Mouse (Mus musculus) stomach, embryonic 16.5 days (tissue): ENCODE results near the gene Dlgap1. TPM values are rescaled to one million over a fixed set of nuclear protein-coding genes. Genes with fewer than 3 reads are reported as not detected.

Experiments
- ATAC-seq: fragments of 200-750 bp; cut with Nextera tagmentation; 2 replicates; pipeline ENCODE4 v1.8.0; 2017; ENCODE audit warnings: moderate number of reproducible peaks, moderate TSS enrichment; ENCODE audit not compliant: insufficient read depth, low FRiP score
- H3K27ac ChIP-seq: fragments of 300-500 bp; sonication (generic); 2 replicates; pipeline ENCODE4 v1.5.1; 2014; ENCODE audit warnings: low read length
- H3K27me3 ChIP-seq: fragments of 300-500 bp; sonication (generic); 2 replicates; pipeline ENCODE4 v1.6.1; 2014; ENCODE audit warnings: low read length, control low read depth, mixed read lengths; ENCODE audit not compliant: control insufficient read depth, insufficient read depth
- H3K36me3 ChIP-seq: fragments of 300-500 bp; sonication (generic); 2 replicates; pipeline ENCODE4 v1.6.1; 2014; ENCODE audit warnings: low read length; ENCODE audit not compliant: control insufficient read depth, insufficient read depth
- H3K4me1 ChIP-seq: fragments of 300-500 bp; sonication (generic); 2 replicates; pipeline ENCODE4 v1.6.1; 2014; ENCODE audit warnings: low read length, control low read depth, mixed read lengths; ENCODE audit not compliant: control insufficient read depth, insufficient read depth
- H3K4me2 ChIP-seq: fragments of 300-500 bp; sonication (generic); 2 replicates; pipeline ENCODE4 v1.6.1; 2014; ENCODE audit warnings: low read depth, low read length, mixed read lengths
- H3K4me3 ChIP-seq: fragments of 300-500 bp; sonication (generic); replicated peaks from 2 replicates; pipeline ENCODE4 v1.5.1; 2014; ENCODE audit warnings: mild to moderate bottlenecking, low read length
- H3K9ac ChIP-seq: fragments of 300-500 bp; sonication (generic); 2 replicates; pipeline ENCODE4 v1.6.1; 2014; ENCODE audit warnings: low read length
- H3K9me3 ChIP-seq: fragments of 300-500 bp; sonication (generic); replicated peaks from 2 replicates; pipeline ENCODE4 v1.6.1; 2016; ENCODE audit warnings: low read length, control low read depth; ENCODE audit not compliant: control insufficient read depth
- WGBS: fragments of 180-500 bp; shearing (Covaris S2); extraction: QIAGEN DNeasy Blood & Tissue Kit; methylation state at CpG from one replicate; pipeline ENCODE4 v1.1.7; 2014; 5-methylcytosine and 5-hydroxymethylcytosine counted together
- polyA plus RNA-seq: library from polyadenylated mRNA; unstranded; fragments of >200 nt; fragmentation: Nextera tagmentation; extraction: Ambion mirVana; gene quantifications from 2 replicates; pipeline ENCODE4 v1.2.1, GENCODE M21; 2015

Dlgap1 gene
- polyA plus RNA-seq, 1 experiment from 2014 or later: 3.2 TPM

DNA sequence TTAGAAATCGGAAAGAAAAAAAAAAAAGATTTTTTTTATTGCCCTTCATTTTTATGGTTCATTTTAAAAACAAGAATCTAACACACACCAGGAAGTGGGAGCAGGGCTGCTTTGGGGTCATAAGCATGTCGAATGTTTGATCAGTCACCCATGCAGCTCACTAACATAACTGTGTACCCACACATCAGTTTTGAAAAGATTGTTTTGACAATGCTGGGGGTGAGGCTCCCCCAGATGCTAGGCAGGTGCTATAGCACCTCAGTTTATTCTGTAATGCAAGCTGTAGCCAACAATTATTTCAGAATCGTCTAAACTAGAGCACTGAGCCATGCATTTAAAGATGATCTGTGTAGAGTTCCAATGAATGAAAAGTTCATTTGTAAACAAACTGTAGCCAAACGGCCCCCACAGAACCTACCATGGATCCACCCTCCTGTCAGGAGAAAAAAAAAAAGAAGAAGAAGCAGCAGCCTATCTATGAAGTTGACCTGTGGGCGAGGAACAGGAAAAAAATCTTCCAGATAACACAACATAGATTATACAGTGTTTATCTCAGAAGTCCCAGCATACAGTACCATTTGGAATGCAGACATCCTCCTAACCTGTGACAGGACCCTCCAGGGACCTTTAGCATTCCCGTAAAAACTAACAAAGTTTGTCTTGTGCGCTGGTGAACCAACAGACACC lies 780.2 kb downstream of the Dlgap1 start:
- H3K27me3 ChIP-seq: no peaks in the 10 kb centered on the region
- no peak for ATAC-seq
- H3K9me3 ChIP-seq: no peaks in the 10 kb centered on the region
- 54% methylated on average over 7 of the region's 7 CpGs for WGBS
- no peak overlapping the region; the same call in 1 of the 2 replicates for H3K4me2 ChIP-seq
- no peak overlapping the region for H3K9ac ChIP-seq
- peaks cover 20% of the 10 kb centered on the region for H3K4me1 ChIP-seq
- no peak overlapping the region for H3K4me3 ChIP-seq
- H3K36me3 ChIP-seq: no peaks in the 10 kb centered on the region
- peak overlapping the region; percentile 97; the same call in 1 of the 2 replicates for H3K27ac ChIP-seq

DNA sequence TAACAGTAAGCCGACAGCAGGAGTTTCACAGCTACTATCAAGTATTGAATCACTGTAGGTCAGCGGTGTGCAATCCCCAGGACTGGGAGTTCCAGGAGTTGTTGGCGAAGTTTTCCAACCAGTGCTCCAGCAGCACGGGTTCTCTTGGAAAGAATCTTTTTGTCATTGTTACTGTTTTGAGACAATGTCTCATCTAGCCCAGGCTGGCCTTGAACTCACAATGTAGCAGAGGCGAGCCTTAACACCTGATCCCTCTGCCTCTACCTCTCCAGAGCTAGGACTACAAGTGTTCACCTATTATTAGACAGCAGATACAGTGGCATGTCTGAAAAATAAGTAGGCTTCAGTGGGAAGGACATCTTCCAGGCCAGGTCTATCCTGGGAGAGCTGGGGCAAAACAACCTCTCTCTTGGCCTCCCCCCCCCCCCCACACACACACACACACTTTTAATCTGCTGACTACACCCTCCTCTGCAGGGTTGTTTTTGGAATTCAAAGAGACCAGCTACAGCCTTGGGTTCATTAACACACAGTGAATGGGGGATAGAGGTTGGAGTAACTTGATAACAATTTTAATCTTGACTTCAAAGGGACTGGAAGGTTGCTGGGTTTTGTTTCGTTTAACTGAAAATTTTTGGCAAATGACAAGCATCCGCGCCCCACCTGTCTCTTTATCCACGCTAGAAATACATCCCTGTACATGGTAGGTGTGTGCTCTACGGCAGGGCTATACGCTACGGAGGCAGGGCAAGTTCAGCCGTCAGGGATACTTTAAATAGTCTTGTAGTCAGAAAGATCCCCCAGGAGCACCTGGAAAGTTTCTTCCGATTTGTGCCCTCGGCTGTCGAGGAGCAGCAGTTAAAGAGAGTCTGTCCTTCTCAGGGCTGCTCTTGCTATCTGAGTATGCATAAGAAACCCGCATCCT lies 781.6 kb downstream of the Dlgap1 start:
- Histone ChIP-seq H3K27me3 (no peaks in the 10 kb centered on the region), H3K9ac (peak overlapping the region; percentile 79), H3K36me3 (no peaks in the 10 kb centered on the region), H3K4me3 (peak overlapping the region; percentile 45), H3K4me1 (peaks cover 20% of the 10 kb centered on the region), H3K9me3 (no peaks in the 10 kb centered on the region), H3K27ac (peak overlapping the region; percentile 81), H3K4me2 (peak overlapping the region; percentile 58)
- WGBS: 43% methylated on average over 17 of the region's 17 CpGs
- ATAC-seq: no peak

DNA sequence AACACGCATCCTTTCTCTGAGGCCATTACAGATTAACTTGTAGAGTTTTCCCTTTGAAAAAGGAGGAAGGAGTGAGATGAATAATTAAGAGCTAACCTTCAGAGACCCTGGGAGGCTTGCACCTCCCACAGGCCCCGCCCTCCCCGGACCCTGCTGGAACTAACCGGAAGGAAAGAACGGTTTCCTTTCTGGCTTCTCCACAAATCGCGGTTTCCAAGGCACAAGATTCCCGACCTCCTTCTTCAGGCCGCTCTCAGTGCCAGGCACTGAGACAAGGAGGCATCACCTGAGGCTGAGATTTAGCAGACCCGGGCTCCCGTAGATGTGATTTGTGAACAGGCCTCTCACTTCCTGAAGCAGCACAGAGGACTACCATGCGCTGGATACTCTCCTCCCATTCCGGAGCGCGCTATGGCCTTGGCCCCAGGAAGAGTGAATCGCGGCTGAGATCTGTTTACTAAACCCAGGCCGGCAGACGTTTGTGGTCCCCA lies 782.3 kb downstream of the Dlgap1 start:
- Histone ChIP-seq H3K36me3 (no peaks in the 10 kb centered on the region), H3K4me1 (peaks cover 25% of the 10 kb centered on the region), H3K9me3 (no peaks in the 10 kb centered on the region), H3K27ac (peak overlapping the region; percentile 81), H3K4me2 (peak overlapping the region; percentile 58), H3K9ac (peak overlapping the region; percentile 79), H3K27me3 (no peaks in the 10 kb centered on the region), H3K4me3 (peak overlapping the region; percentile 45)
- ATAC-seq: peak; percentile 8; the same call in 1 of the 2 replicates
- WGBS: 2% methylated on average over 19 of the region's 19 CpGs

DNA sequence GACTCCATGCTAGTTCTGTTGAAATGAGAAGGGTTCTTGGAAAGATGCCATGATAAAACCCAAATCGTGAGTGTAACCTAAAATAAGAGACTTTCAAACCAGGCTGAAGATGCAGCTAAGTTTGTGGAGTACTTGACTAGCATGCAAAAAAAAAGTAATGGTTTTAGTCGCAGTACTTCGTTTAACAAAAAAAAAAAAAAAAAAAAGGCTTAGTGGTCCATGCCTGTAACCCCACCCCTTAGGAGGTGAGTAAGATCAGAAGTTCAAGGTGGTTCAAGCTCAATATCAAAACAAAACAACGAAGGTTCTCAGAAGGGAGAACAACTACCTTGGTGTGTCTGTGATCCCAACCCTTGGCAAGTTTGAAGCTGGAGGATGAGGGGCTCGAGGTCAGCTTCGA lies 782.8 kb downstream of the Dlgap1 start:
- Histone ChIP-seq H3K9ac (peak overlapping the region; percentile 79), H3K4me3 (peak overlapping the region; percentile 45), H3K27me3 (no peaks in the 10 kb centered on the region), H3K4me2 (peak overlapping the region; percentile 58), H3K9me3 (no peaks in the 10 kb centered on the region), H3K4me1 (peaks cover 20% of the 10 kb centered on the region), H3K36me3 (no peaks in the 10 kb centered on the region), H3K27ac (peak overlapping the region; percentile 81)
- no peak for ATAC-seq
- WGBS: 44% methylated on average over 6 of the region's 6 CpGs

GRCm38 (mm10) chr17:70753444-70754032 lies 784.7 kb downstream of the Dlgap1 start:
- Histone ChIP-seq H3K9ac (no peak overlapping the region), H3K4me3 (no peak overlapping the region), H3K9me3 (no peaks in the 10 kb centered on the region), H3K4me2 (no peak overlapping the region), H3K27me3 (no peaks in the 10 kb centered on the region), H3K36me3 (no peaks in the 10 kb centered on the region), H3K4me1 (peaks cover 6% of the 10 kb centered on the region; the same call in 1 of the 2 replicates), H3K27ac (peak overlapping the region; percentile 43; the same call in 1 of the 2 replicates)
- 46% methylated on average over 13 of the region's 13 CpGs for WGBS
- ATAC-seq: no peak

GRCm38 (mm10) chr17:70754041-70754440 lies 785.2 kb downstream of the Dlgap1 start:
- H3K27ac ChIP-seq: peak overlapping the region; percentile 10; the same call in 1 of the 2 replicates
- H3K4me1 ChIP-seq: peaks cover 5% of the 10 kb centered on the region; the same call in 1 of the 2 replicates
- no peak overlapping the region for H3K4me3 ChIP-seq
- H3K4me2 ChIP-seq: no peak overlapping the region
- no peak for ATAC-seq
- 79% methylated on average over 9 of the region's 9 CpGs for WGBS
- H3K9ac ChIP-seq: no peak overlapping the region
- no peaks in the 10 kb centered on the region for H3K36me3 ChIP-seq
- no peaks in the 10 kb centered on the region for H3K27me3 ChIP-seq
- no peaks in the 10 kb centered on the region for H3K9me3 ChIP-seq

GRCm38 (mm10) chr17:70754638-70755037 lies 785.8 kb downstream of the Dlgap1 start:
- Histone ChIP-seq H3K4me2 (peak overlapping the region; percentile 73; the same call in 1 of the 2 replicates), H3K9ac (0 out of 2 replicates have a peak overlapping the region, but pooled peaks have one; percentile 51), H3K4me3 (peak overlapping the region; percentile 43; the same call in 1 of the 2 replicates), H3K9me3 (no peaks in the 10 kb centered on the region), H3K27ac (0 out of 2 replicates have a peak overlapping the region, but pooled peaks have one; percentile 17), H3K36me3 (no peaks in the 10 kb centered on the region), H3K4me1 (peaks cover 5% of the 10 kb centered on the region; the same call in 1 of the 2 replicates), H3K27me3 (no peaks in the 10 kb centered on the region)
- WGBS: 57% methylated on average over 7 of the region's 7 CpGs
- no peak for ATAC-seq

GRCm38 (mm10) chr17:70755039-70755668 lies 786.3 kb downstream of the Dlgap1 start:
- H3K4me3 ChIP-seq: peak overlapping the region; percentile 43
- under 1% methylated on average over 22 of the region's 22 CpGs for WGBS
- H3K36me3 ChIP-seq: no peaks in the 10 kb centered on the region
- peak overlapping the region; percentile 51 for H3K9ac ChIP-seq
- H3K9me3 ChIP-seq: no peaks in the 10 kb centered on the region
- H3K27me3 ChIP-seq: no peaks in the 10 kb centered on the region
- peak overlapping the region; percentile 73 for H3K4me2 ChIP-seq
- peaks cover 5% of the 10 kb centered on the region; the same call in 1 of the 2 replicates for H3K4me1 ChIP-seq
- peak; percentile 72 for ATAC-seq
- peak overlapping the region; percentile 84 for H3K27ac ChIP-seq
